Mouse (Mus musculus) retina, adult 2 months (tissue): ENCODE measurements around the gene Il7r.
"Not testable (repeated sequence)": the region's sequence is repeated elsewhere in the genome, so short reads cannot be mapped to it uniquely, and the experiment has no call there.

Experiments
- DNase-seq: peaks from one replicate; pipeline ENCODE4 v3.0.0-alpha.2; 2012; ENCODE audit warnings: low read depth, low spot score

Gene Il7r

DNA sequence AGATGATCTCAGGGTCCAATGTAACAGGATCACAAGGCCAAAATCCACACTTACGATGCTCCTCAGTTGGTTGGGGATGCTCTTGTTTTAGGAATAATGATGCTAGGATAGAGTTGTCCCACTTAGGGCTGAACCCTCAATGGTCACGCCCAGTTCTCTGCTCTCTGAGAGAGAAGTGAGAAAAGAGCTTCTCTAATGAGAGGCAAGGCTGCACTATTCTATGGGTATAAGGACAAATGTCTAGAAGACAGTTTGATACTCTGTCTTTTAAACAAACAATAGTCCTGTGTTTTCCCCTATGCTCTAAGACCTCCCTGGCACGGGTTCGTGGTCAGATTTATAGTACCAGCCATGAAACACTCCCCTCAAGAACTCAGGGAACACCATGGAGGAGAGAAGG lies at the start of gene Il7r:
Gene Il7r, minus strand, starts transcription at position 101 of the 400 bp plus-strand sequence.
- DNase-seq = no peak

DNA sequence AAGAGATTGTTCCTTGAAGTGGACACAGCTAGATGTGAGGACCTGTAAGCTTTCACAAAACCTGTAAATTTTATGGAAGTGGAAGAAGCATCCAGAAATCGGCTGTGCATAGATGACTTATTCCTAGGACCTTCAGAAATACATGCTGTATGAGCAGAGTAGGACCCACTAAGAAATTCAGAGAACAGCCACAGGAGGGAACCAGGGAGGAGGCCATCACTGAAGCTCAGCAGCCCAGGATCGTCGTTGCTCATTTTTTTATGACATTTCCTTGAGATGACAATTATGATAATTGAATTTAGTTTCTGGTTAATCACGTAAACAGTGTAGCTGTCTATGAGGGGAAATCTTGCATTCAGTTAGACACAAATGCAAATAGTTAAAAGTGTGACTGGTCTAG lies 47.3 kb upstream of the Il7r start:
- DNase-seq = no peak

DNA sequence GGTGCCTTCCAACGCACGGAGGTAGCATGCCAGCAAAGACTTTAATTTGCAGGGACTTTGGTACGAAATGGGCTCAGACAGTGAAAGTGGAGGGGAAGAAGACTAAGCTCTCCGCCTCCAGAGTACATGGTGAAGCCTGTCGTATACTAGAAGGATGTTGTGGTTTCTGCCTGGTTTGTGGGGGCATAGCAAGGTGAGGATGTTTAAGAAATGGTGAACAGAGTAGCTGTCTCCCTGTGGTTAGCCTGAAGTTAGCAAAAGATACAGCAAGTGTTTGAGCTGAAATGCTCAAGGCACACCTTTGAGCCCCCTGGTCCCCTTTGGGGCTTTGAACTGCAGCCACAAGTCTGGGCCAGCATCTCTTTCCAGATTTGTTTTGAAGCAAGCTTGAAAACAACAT lies 44.8 kb upstream of the Il7r start:
- DNase-seq = no peak

- DNase-seq = no peak
Observed at GRCm38 (mm10) chr15:9573361-9573760, 43.4 kb upstream of the Il7r start.

DNA sequence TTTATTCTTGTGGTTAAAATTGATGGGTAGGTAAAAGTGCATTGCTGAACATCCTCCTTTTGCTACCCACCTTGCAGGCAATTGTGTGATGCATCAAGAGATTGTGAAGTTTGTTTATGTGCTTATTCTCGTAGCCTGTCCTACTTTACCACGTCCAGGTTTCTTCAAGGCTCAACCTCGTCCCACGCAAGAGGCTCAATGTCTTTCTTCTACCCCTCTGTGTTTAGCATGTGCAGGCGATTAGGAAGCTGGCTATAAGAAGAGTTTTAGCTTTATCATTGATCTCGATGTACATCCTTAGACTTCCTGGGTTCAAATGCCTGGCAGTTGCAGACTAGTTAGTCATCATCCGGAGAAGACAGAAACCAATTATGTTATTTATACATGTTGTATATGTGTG lies 42.7 kb upstream of the Il7r start:
- DNase-seq = no peak

DNA sequence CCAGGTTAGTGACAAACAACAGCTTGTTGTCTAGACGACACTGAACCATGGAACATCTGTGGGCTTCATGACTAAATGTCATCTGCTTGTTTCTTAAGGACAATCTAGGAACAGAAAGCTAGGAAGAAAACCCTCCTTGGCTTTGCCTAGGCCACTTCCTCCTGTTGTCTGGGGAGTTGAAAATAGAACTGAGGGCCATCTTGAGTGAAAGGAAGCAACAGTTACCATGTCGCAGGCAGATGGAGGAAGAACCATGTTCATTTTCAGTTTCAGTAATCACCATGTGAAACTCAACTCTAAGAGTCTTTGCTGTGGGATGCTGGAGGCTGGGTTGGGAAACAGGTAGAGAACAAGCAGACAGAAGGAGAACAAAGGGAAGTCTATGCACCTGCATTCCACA lies 41.9 kb upstream of the Il7r start:
- no peak for DNase-seq

- DNase-seq = no peak
Observed at GRCm38 (mm10) chr15:9567316-9567715, 37.3 kb upstream of the Il7r start.

DNA sequence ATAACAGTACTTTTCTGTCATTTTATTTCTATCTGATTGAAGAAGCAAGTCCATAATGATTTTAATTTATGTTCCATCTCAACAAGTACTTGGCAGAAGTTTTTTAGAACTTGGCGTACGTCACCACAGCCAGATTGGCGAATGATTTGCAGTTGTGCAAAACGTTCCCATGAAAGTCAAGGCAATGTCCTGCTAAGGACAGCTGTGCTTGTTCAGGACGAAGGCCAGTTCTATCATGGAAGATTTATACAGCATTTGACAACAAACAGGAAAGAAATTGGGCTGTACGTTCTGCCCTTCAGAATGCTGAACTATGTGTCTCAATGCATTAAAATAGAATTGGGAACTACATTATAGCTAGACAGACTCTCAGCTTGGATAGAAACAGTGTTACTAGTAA lies 35.4 kb upstream of the Il7r start:
- no peak for DNase-seq

DNA sequence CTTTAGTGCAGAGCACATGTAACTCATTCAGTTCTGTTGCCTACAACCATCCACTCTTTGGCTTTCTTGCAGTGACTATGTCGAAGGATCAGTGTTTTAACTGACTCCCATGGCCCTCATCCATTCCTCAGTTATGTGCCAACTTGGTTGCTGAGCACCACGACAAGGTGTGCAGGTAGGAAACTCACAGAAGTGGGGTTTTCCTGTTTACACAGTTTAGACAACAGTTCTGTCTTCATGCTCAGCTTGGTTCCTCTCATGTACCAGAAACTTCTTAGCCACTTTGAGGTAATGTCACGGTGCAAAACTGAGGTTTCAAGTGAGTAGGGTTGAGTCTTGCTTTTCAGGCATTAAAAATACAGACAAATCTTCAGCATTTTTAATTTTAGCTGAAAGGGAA lies 34.2 kb upstream of the Il7r start:
- DNase-seq = no peak

- DNase-seq = not testable (repeated sequence)
Observed at GRCm38 (mm10) chr15:9557264-9557663, 27.3 kb upstream of the Il7r start.

DNA sequence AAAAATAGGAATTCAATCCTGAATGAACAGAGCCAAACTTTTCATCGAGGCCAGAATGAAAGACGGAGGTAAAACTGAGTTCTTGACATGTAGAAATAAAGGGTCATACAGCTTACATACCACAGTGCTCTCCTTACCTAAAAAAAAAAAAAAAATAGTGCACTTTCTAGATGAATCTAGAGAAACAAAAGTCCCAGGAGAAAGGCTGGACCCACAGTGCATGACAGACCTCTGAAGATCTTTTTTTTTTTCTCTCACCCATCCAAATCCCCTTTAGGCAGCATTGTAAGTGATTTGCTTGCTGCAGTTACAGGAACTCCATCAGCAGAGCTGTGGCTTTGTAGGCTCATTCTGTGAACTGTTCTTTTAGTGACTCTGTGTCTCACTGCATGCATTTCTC lies 19.0 kb upstream of the Il7r start:
- DNase-seq = no peak

GRCm38 (mm10) chr15:9535200-9535599 lies 5.2 kb upstream of the Il7r start:
- no peak for DNase-seq

- no peak for DNase-seq
Observed at GRCm38 (mm10) chr15:9533356-9533902, 3.5 kb upstream of the Il7r start.

- no peak for DNase-seq
Observed at GRCm38 (mm10) chr15:9529646-9530045, 330 bp downstream of the Il7r start.

GRCm38 (mm10) chr15:9528186-9528935 lies 1.6 kb downstream of the Il7r start:
- DNase-seq = no peak

DNA sequence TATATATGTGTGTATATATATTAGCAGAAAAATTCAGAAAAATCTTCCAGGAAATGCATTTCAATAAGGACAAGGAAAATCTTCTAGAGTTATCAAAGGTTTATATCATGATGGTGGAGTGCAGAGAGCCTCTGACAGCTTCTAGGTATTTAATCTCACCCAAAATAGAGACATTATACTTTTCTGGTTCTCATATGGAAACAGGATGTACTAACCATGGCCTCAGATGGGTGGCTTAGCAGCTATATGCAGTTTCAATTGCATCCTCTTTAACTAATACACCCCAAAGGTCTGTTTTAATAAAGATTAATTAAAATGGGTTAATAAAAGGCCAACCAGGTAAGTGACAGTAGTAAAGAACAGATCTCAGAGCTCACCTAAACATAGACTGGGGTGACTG lies 3.6 kb downstream of the Il7r start:
- DNase-seq = no peak

DNA sequence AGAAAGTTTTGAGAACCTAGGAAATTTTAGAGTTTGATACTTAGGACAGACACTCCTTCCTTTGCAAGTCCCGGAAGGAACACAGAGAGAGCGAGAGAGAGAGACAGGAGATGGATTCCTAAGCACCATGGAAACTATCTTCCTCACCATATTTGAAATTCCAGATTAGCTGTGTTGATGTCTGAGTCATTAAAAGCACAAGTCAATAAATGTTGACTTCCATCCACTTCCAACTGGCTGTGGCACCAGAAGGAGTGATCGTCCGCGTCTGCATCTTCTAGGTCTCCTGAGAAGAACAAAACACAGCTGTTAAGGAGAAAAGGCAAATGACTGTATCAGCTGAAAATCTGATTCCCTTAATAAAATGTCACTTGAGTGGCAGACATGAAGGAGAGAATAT lies 5.1 kb downstream of the Il7r start:
- DNase-seq = no peak

DNA sequence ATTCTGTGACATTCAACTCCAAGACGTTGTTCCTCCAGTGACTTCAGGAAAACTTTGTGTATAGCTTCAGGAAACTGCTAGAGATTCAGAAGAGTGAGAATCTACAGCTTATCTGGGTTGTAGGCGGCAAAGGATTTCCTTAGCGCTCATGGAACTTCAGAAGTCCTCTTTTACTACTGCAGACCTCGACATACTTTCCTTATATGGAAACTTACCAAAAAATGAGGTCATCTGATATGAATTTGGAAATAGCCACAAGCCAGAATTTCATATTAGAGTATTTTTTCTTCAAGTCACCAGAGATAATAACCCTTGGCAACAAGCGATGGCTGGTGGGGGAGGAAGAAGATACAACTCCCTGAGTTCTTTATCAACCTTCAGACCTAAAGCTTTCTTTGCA lies 6.0 kb downstream of the Il7r start:
- DNase-seq = no peak

DNA sequence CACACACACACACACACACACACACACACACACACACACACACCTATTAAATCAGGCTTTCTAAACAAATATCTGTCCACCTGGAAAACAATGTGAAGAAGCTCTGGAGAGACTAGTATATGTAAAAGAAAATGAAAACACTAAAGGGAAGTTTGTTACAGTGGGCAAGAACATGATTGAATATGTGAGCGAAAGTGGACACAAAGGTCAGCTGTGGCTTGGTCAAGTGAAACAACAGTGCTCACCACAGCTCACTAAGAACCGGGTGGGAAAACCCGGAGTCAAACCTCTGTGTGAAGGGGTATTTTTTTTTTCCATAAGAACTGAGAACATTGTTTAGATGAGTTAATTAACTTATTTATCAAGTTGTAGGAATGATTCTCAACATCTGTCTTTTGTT lies 6.9 kb downstream of the Il7r start:
- DNase-seq = no peak

DNA sequence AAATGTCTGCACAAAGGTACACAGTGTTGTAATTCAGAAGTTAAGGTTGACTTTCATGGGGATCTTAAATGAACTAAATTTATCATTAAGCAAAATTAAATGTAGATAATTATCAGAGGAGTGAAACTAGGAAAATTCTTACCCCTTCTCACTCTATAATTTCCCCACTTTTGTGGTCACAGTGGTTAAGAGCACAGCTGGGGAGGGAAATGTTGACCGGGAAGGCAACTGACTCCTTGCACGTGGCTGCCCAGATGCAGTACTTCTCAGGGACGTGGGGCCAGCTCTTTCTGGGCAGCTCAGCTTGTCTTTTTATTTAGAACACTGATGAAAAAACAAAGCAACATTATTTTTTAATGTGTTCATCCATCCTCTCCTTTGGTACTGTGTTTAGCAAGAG lies 37.9 kb downstream of the Il7r start:
- DNase-seq = no peak

- DNase-seq = no peak
Observed at GRCm38 (mm10) chr15:9489417-9490118, 40.4 kb downstream of the Il7r start.

GRCm38 (mm10) chr15:9473188-9473587 lies 56.8 kb downstream of the Il7r start:
- DNase-seq = no peak

- no peak for DNase-seq
Observed at GRCm38 (mm10) chr15:9472618-9473017, 57.4 kb downstream of the Il7r start.
